ENCODE assay signal across 17 mouse cellular contexts in genomic region chr1:152234716-152235115, GRCm38 (mm10).
"Had no signal": no experiment of that assay in that cellular context is flagged by ENCODE, and none has a peak within 500 bp of the region (broad histone marks: within the 10 kb centered on the region; RNA-seq: fewer than 3 reads in every experiment).

No protein-coding gene starts in this region.

- ATAC-seq: midbrain, embryonic 16.5 days had no signal

- H3K4me2 ChIP-seq: lung, embryonic 14.5 days; midbrain, embryonic 12.5 days; neural tube, embryonic 12.5 days; neural tube, embryonic 15.5 days had no signal

- H3K4me3 ChIP-seq: midbrain, embryonic 12.5 days; myocyte; neural tube, embryonic 12.5 days; neural tube, embryonic 15.5 days had no signal

- H3K9me3 ChIP-seq: midbrain, embryonic 12.5 days; neural tube, embryonic 12.5 days; neural tube, embryonic 15.5 days had no signal

- H3K27me3 ChIP-seq: midbrain, embryonic 12.5 days; neural tube, embryonic 12.5 days; neural tube, embryonic 15.5 days had no signal

- H3K27ac ChIP-seq: midbrain, embryonic 12.5 days; neural tube, embryonic 12.5 days; neural tube, embryonic 15.5 days had no signal

- H3K4me1 ChIP-seq: midbrain, embryonic 12.5 days had no signal

- H3K9ac ChIP-seq: lung, embryonic 14.5 days; midbrain, embryonic 12.5 days; neural tube, embryonic 12.5 days; neural tube, embryonic 15.5 days had no signal

- H3K36me3 ChIP-seq: midbrain, embryonic 12.5 days; neural tube, embryonic 12.5 days; neural tube, embryonic 15.5 days had no signal

- DNase-seq: lung, adult 18-20 months; lung, embryonic 14.5 days; lung, postnatal 10 days; lung, postnatal 4 days; retina, postnatal 1 day; right cerebral cortex, adult 18-20 months; right cerebral cortex, postnatal 25 days; right cerebral cortex, postnatal 4 days; spleen, adult 18-20 months; thymus, adult 18-20 months; thymus, postnatal 14 days; thymus, postnatal 36 days had no signal
